Mouse (Mus musculus) C2C12 (cell line): ENCODE data around the gene Ccdc50.

Experiments
- CTCF ChIP-seq: IDR thresholded peaks from one replicate; pipeline ENCODE4 v1.5.1; 2011; ENCODE audit not compliant: control insufficient read depth, insufficient read depth, insufficient read length
- MYOG ChIP-seq: IDR thresholded peaks from one replicate; pipeline ENCODE4 v1.6.1; 2011; ENCODE audit not compliant: control insufficient read depth, insufficient read length; ENCODE audit errors: extremely low read depth

- TF ChIP-seq MYOG (no peak), CTCF (no peak)
Measured at GRCm38 (mm10) chr16:27396951-27397350, 8.3 kb downstream of the Ccdc50 start.
